Mouse (Mus musculus) embryonic fibroblast, embryonic 13.5 days (primary cell): ENCODE measurements around the gene Trip10.

Source experiments
- CTCF ChIP-seq: IDR thresholded peaks from 2 replicates; pipeline ENCODE4 v1.5.1; 2011; ENCODE audit warnings: mild to moderate bottlenecking, control low read depth, low read length, moderate library complexity, borderline replicate concordance; ENCODE audit not compliant: insufficient read depth
- POLR2A ChIP-seq: IDR thresholded peaks from 2 replicates; pipeline ENCODE4 v1.6.1; 2011; ENCODE audit warnings: low read depth, mild to moderate bottlenecking, control low read depth, low read length, moderate library complexity

GRCm38 (mm10) chr17:57219167-57219883, 29.9 kb upstream of the Trip10 start:
- peak; percentile 81 for TF ChIP-seq CTCF
- no peak for TF ChIP-seq POLR2A
